Mouse (Mus musculus): Measurements from ENCODE around the gene Cyct.

Gene Cyct

DNA sequence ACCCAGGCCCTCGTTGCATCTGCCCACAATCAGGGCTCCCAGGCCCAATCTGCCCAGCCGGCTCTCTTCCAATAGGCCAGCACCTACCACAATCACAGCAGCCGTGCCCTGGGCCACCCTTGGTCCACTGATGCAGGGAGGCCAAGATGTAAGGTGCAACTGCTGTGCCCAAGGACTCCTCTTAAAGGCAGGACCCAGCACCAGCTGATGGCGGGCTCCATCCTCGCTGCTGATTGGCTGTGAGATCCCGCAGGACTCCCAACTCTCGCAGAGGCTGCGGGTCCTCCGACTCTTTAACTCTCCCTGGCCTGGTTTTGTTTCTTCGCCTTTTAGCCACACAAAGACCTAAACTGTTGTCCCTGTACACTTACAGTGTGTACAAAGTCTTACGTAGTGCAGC, at the start of gene Cyct:
Cyct (minus strand) TSS at position 225 of the 400 bp plus-strand sequence.
- no peak for DNase-seq (ENCODE audit: low read depth, low spot score)

DNA sequence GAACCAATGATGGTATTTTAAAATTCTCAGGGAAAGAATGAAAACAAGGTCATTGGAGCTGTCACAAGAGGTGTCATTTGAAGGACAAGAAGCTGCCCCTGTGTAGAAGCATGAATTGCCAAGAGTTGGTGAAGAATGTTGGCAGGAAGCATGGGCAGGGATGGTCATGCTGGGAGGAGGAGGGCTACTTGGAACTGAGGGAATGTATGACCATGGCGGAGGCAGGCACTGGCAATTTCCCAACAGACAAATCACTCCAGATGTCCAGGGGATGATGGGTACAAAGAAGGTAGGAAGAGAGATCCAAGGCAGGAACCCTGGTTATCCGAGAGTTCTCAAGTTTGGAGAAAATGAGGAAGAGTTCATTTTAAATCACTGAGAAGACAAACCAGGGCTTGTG, 49.7 kb upstream of the Cyct start:
- DNase-seq (ENCODE audit: low read depth, low spot score): no peak

DNA sequence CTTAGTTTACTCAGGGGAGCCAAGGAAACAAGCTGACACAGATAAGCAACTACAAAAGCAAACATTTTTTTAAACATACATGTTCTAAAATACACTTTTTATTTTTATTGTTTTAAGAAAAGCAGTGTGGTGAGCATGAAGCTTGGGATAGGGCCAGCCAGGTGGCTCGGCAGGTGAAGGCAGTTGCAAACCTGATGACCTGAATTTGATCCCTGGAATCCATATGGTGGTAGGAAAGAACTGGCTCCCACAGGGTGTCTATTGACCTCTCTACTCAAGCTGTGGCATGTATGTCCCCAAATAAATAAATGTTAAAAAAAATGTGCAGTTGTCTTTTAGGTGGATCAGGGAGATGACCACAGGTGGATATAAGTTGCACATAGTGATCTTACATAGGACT, 49.3 kb upstream of the Cyct start:
- no peak for DNase-seq (ENCODE audit: low read depth, low spot score)

DNA sequence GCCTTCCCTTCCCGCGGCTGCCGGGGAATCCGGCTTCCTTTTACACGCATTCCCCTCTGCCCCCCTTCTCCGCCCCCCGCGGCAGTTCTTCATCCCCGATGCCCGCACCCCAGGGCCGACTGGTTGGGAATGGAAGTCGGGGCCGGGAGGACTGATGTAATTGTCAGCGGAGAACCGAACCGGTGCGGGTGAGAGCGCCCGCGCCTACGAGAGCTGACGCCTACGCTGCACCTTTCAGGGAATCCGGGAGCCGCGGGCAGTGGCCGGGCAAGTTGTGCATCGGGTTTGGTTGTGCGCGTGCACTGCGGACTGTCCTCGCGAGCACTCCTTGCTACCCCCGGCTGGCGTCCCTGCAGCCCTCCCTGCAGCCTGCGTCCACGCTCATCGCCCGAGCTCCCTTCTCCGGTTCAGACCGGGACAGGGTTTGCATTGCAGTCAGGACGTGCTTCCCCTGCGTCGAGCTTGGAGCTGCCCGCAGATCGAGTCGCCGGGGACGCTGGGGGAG, 46.7 kb upstream of the Cyct start:
- DNase-seq (ENCODE audit: low read depth, low spot score): no peak

DNA sequence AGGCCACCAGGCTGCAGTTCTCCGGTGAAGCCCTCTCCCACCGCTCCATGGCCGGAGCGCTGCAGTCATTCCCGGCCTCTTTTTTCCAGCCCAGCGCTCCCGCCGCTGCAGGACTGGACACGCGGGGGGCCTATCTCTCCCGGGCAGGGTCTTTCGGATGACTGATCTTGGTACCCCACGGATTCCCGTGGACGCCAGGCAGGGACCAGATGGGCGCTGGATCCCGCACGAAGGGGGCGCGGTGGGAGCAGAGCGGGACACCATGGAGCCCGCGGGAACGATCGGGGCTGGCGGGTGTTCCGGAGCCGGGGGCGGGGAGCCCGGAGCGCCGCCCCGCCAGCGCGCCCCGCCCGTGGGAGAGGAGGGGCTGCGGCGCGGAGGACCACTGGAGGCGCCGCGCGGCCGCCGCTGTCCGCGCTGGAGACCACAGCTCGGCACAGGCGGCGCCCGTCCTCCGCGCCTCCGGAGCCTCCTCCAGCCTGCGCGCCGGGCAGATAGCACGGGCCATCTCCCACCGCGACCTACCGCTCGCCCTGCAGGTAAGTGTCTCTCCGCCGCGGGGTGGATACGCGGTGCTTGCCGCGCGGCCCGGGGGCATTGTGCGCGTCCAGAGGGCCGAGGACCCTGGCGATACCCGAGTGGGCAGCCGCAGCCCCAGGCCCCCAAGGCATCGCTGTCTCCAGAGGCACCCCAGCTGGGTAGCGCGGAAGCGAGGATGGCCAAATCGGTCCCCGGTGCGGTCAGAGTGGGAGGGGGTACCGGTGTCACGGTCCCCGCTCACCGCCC, 46.1 kb upstream of the Cyct start, which contains the start of gene Osbpl6:
Osbpl6 (plus strand) TSS at position 358 of the 786 bp plus-strand sequence.
- DNase-seq (ENCODE audit: low read depth, low spot score): no peak

DNA sequence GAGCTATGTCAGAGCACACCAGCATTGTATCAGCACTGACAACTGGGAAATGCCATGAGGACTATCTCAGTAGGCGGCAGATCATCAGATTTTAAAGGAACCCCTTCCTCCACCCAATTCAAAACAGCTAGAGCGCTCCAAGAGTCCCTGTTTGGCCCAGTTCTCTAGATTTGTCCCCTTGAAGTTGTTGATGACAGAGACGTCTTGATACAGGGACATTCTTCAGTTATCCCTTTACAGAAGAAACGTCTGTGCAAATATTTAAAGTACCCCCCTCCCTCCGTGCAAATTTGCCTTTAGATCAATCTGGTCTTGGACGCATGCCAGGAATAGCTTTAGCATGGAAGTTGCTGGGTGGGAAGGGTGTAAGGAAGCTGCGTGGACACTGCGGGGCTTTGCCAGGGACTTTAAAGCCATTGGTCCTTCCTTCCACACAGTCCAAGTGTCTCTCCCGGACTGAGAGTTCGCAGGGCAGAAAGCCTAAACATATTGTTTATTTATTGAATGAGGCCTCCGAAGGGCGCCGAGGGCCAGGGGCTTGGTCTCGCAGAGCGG, 45.4 kb upstream of the Cyct start:
- DNase-seq (ENCODE audit: low read depth, low spot score): no peak

DNA sequence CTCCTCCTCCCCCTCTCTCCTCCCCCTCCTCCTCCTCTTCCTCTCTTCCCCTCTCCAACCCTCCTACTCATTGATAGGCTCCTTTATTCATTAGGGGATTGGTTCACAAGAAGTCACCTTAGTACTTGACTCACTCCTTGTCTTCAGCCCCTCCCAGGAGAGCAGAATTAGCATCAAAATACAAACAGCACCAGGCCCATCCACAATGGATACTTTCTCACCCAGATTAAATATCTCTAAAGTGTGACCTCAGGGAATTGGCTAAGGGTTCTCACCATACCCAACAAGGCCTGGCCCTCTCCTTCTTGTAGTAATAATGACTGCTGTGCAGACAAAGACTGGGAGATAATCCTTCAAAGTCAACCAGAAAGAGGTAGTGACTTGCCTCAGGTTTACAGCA, 39.9 kb upstream of the Cyct start:
- DNase-seq (ENCODE audit: low read depth, low spot score): no peak

DNA sequence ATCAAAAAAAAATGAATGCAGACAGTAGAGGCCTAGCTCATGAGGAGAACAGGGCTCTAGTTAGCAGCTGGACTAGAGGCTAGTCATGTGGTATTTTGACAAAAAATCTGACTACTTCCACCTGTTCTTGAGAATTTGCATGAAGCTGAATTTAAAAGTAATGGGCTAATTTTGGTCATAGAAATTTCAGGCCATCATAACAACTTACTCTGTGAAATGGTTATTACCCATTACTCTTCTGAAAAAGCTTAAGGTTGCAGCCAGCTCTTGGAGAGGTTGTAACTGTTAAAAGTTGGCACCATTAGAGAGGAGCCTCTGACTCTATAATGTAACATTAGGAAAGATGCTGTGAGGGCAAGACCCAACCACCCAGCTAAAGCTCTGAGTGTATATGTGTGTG, 26.3 kb upstream of the Cyct start:
- DNase-seq (ENCODE audit: low read depth, low spot score): no peak

DNA sequence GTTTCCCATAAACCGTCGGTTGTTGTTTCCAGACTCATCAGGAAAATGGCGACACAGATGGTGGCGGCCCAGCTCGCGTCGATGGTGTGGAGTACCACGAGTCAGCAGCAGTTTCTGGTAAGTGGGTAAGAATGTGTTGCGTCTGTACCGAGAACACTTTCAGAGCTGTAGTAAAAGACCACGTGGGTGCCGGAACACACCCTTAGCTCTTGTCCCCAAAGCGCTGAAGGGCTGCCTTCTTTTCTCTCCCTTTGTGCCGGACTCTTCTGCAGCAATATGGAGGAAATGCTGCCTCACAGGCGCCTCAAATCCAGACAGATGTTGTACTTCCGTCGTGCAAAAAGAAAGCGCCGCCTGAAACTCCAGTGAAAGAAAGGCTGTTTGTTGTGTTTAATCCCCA, 18.4 kb upstream of the Cyct start:
- DNase-seq (ENCODE audit: low read depth, low spot score): no peak

DNA sequence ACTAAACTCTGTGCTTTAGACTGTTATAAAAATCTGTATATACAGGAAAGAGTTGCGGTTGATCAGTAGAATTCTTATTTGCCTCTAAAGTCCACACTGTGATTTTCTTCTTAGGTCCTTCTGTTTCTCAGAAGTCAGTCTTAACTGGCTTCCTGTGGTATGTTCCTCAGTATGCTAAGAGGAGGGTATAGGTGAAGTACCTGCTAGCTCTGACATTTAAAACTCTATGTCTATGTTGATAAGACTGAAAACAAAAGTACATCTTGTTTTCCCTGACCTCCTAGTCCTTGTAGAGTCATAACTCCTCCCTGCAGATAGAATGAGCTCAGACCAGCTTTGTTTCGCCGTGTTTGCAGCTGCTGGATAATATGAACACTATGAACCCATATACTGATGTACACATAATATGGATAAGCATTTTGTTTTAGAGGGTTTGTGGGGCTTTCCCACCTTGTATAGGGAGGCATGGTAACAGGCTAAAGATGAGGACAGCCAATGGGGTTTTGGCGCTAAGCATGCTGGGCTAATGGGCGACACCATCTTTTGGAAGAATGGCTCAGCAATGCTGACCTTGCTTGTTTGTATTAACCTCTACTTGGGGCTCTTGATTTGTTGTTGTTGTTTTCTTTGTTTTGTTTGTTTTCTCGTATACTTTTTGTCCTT, 14.4 kb upstream of the Cyct start:
- DNase-seq (ENCODE audit: low read depth, low spot score): no peak

DNA sequence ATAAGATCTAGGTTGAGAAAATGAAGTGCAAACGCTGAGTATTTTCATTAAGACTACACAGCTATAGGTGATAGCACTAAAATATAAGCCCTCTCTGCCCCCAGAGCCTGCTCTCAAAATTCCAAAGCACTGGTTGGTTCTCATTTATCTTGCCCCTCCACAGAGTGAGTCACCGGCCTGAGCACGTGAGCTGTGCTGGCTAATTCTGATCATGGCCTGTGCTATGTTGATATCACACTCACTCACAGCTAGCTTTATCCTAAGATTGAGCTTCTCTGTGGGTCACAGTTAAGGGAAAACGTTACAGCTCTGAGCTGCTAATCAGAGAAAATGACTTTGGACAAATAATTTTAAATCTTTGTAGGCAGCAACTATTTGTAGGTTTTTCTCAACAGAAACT, 12.0 kb upstream of the Cyct start:
- no peak for DNase-seq (ENCODE audit: low read depth, low spot score)

DNA sequence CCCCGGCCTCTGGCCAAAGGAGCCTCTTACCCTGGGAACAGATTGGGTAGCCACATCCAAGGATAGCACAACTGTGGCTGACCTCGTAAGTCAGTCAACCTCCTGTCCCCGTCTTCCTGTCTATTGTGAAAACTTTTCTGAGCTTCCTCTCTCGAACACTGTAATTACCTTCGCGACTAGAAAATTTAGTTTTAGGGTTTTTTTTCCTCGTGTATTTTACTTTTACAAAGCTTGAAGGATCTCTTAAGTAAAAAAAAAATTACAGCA, 10.3 kb upstream of the Cyct start:
- no peak for DNase-seq (ENCODE audit: low read depth, low spot score)

DNA sequence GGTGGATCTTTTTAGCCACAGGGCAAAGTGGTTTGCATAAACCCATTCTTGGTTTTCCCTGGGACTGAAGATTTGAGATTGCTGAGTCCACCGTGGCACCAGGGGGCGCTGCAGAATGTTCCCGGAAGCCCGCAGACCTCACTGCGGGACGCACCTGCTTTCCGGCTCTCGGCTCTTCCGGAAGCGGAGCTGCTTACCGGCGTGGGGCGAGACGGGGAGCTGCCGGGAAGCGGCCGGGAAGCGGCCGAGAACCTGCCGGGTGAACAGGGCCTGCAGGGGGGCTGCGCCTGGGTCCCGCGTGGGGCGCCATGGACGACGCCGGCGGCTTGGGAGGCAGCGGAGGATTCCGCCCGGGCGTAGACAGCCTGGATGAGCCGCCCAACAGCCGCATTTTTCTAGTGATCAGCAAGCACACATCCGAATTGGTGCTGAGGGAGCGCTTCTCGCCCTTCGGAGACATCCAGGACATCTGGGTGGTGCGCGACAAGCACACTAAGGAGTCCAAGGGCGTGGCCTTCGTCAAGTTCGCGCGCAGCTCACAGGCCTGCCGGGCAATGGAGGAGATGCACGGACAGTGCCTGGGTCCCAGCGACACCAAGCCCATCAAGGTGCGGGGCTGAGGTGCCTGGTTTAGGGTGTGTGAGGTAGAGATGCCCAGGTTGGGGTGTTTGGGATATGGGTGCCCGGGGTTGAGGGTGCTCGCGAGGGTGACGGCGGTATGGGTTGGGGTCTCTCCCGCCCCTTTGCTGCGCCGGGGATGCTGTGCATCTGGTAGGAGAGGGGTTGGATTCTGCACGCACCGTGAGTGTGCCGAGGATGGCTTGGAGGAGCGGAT, 9.8 kb upstream of the Cyct start, which contains the start of gene Rbm45:
Rbm45 (plus strand) TSS at position 164 of the 835 bp plus-strand sequence.
- peak; percentile 80 for DNase-seq (ENCODE audit: low read depth, low spot score)

DNA sequence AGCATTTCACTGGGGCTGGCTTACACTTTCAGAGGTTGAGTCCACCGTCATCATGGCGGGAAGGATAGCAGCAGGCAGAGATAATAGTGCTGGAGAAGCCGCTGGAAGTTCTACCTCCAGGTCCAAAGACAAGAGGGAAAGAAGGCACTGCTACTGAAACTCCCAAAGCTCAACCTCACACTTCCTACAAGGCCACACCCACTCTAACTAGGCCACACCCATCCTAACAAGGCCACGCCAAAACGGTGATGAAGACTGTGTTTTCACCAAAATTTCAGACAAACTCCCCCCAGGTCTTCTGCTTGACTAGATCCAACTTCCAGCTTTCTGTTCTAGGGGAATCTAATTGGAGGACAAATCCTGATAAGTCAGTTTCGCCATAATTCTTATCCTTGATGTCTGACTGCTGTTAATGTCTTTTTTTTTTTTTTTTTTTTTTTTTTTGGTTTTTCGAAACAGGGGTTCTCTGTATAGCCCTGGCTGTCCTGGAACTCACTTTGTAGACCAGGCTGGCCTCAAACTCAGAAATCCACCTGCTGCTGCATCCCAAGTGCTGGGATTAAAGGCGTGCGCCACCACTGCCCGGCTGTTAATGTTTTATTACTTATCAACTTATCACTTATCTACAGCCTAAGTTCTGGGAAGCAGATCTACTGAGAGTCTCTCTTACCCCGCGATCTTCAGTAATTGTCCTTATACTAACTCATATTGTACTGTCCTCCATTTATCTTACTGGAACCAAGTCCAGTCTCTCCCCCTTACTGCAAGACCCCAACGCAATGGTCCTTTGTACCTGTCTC, 8.8 kb upstream of the Cyct start:
- DNase-seq (ENCODE audit: low read depth, low spot score): no peak

DNA sequence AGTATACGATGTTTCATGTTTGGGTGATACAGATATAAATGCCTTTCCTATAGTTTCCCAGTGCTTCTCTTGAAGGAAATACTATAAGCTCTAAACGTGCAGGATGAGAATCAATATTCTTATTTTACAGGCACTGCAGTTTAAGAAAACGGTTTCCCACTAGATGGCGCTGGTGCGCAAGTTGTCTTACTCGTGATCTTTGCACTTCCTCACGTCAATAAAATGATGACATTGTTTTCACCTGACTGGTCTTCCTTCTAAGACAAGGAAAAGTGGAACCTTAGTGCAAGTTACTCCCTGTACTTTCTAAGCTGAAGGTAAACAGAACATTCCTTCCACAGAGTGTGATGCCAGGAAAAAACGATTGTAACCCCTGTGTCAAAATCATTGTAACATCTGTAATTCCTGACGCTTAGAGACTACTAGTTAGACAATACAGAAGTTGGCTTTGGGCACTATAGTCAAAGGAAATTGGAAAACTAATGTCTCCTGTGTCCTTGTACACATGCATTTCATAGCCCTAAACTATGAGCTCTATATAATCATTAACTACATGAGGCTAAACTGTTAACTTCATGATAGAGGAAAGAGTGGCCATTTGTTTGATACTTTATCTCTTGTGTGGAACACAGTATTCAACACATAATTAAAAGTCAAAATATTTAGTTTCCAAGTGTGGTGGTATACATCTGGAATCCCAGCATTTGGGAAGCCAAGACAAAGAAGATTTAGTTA, 7.1 kb upstream of the Cyct start:
- DNase-seq (ENCODE audit: low read depth, low spot score): no peak

DNA sequence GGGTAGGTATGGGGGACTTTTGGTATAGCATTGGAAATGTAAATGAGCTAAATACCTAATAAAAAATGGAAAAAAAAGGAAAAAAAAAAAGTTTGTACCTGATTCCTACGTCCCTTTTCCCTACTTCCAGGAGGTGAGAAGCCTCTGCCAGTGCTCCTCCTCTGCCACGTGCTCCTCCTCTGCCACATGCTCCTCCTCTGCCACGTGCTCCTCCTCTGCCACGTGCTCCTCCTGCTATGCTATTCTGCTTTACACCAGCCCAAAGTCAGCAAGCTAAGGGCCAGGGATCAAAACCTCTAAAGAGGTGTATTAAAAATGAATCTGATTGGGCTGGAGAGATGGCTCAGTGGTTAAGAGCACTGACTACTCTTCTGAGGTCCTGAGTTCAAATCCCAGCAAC, 5.6 kb upstream of the Cyct start:
- no peak for DNase-seq (ENCODE audit: low read depth, low spot score)

DNA sequence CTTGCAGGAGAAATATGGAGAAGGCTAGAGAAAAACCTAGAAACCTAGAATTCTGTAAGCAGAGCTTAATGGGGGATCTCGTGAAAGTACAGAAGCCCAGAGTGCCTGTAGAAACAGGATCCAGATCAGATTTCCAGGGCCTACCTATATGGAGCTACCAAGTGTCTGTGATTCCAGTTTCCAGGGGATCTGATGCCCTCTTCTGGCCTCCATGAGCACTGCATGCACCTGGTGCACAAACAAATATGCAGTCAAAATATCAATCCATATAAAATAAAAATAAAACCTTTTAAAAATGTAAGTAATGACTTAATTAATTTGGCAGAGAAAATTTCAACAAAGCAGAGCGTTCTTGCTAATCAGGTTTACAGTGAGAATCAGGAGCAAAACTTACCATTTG, 1.9 kb upstream of the Cyct start:
- DNase-seq (ENCODE audit: low read depth, low spot score): no peak

DNA sequence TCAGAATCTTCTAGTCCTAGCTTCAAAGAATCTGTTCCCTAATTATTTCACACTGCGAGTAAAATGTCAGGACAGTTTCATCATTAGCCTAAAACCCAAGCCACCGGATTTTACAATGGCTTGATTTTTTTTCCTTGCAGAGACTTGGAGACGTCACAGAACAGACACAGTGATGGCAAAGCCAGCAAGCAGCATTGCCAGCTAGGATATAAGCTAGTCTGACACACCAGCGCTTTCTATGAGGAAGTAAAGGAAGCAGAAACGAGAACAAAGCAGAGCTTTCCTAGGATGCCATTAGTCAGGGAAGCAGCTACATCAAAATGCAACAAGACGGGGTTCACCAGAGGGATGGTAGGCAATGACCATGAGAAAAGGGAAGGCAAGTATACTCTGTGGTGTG, 12.4 kb downstream of the Cyct start:
- DNase-seq (ENCODE audit: low read depth, low spot score): no peak

DNA sequence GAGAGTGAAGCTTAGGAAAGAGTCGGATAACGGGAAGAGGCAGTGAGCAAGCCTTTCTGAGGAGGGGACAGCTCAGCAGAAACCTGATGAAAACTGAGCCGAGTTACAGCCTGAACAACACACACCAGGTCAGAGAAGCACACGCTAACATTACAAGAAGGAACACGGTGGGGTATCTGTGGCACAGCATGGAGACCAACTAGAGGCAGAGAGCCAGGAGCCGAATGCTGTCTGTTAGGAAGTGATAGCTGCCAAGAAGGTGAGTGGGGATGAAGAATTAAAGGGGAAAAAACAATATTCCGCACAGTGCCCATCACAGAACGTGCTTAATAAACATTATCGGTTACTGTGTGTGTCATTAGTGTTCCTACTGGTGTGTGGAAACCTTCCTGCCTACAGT, 18.1 kb downstream of the Cyct start:
- DNase-seq (ENCODE audit: low read depth, low spot score): no peak

Data from WW6 (cell line).